Mouse (Mus musculus): ENCODE measurements around the gene Prrt1.

DNA sequence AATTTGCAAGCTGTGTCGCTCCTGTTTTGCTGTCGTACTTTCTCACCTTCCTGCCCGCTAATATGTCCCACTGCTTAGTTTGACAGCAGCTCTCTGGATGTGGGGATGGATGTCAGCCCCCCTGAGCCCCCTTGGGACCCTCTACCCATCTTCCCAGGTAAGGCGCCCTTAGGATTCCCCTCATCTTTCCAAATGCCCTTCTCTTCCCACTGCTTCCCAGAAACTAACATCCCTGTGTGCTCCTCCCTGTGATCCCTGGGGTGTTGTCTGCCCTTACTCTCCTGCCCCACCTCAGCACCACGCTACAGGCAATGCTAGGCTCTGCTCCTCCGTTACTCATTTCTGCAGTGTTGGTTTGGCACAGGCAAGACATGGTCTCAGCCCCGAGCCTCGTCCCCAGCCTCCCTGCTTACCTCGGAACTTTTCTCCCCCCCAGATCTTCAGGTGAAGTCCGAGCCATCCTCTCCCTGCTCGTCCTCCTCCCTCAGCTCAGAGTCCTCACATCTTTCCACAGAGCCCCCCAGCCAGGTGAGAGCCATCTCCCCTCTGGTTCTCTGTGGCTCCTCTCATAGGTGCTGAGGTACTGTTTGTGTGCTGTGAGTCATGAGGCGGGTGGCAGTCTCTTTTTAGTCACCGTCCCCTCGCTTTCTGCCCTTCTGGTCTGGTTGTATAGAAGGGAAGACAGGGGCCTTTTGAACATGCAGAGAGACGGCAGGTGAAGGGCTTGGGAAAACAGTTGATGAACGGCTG lies 19.0 kb downstream of the Prrt1 start:
- TF ChIP-seq CTCF (IDR thresholded peaks at IDR 0.05; ENCODE audit: low read depth) (no peak), EP300 (optimal IDR thresholded peaks at IDR 0.05) (no peak)

All from stomach, postnatal 0 days (tissue).